Mouse (Mus musculus) limb, embryonic 14.5 days (tissue): Measurements from ENCODE around the gene 2610318N02Rik. TPM values are rescaled to one million over a fixed set of nuclear protein-coding genes. Genes with fewer than 3 reads are reported as not detected.

Source experiments
- ATAC-seq: fragments of 200-750 bp; cut with Nextera tagmentation; 2 replicates; pipeline ENCODE4 v1.8.0; 2017; ENCODE audit warnings: low read depth, moderate number of reproducible peaks, moderate TSS enrichment; ENCODE audit not compliant: low FRiP score
- DNase-seq: peaks from one replicate; pipeline ENCODE4 v3.0.0-alpha.2; 2015; ENCODE audit warnings: low spot score
- H3K27ac ChIP-seq: fragments of 300-500 bp; sonication (generic); replicated peaks from 2 replicates; pipeline ENCODE4 v1.5.1; 2014; ENCODE audit warnings: low read depth, mild to moderate bottlenecking, low read length, moderate library complexity, mixed read lengths
- H3K27me3 ChIP-seq: fragments of 300-500 bp; sonication (generic); 2 replicates; pipeline ENCODE4 v1.6.1; 2014; ENCODE audit warnings: low read length, mixed read lengths; ENCODE audit not compliant: control insufficient read depth, insufficient read depth
- H3K36me3 ChIP-seq: fragments of 300-500 bp; sonication (generic); 2 replicates; pipeline ENCODE4 v1.6.1; 2014; ENCODE audit warnings: mild to moderate bottlenecking, low read length, moderate library complexity, mixed read lengths; ENCODE audit not compliant: control insufficient read depth, insufficient read depth
- H3K4me1 ChIP-seq: fragments of 300-500 bp; sonication (generic); 2 replicates; pipeline ENCODE4 v1.6.1; 2014; ENCODE audit warnings: antibody characterized with exemption, low read length, mixed read lengths; ENCODE audit not compliant: control insufficient read depth, insufficient read depth
- H3K4me2 ChIP-seq: fragments of 300-500 bp; sonication (generic); replicated peaks from 2 replicates; pipeline ENCODE4 v1.6.1; 2014; ENCODE audit warnings: low read depth, mild to moderate bottlenecking, low read length, moderate library complexity; ENCODE audit not compliant: severe bottlenecking
- H3K4me3 ChIP-seq: fragments of 300-500 bp; sonication (generic); replicated peaks from 2 replicates; pipeline ENCODE4 v1.5.1; 2014; ENCODE audit warnings: low read length
- H3K9ac ChIP-seq: fragments of 300-500 bp; sonication (generic); 2 replicates; pipeline ENCODE4 v1.6.1; 2014; ENCODE audit warnings: mild to moderate bottlenecking, low read depth, low read length, moderate library complexity; ENCODE audit not compliant: severe bottlenecking
- H3K9me3 ChIP-seq: fragments of 300-500 bp; sonication (generic); 2 replicates; pipeline ENCODE4 v1.6.1; 2016; ENCODE audit warnings: low read length; ENCODE audit not compliant: control insufficient read depth
- POLR2A ChIP-seq: fragments of 200-500 bp; IDR thresholded peaks from 2 replicates; pipeline ENCODE4 v1.8.0; 2012; ENCODE audit warnings: inconsistent platforms, mild to moderate bottlenecking, moderate library complexity, borderline replicate concordance; ENCODE audit not compliant: insufficient read depth, insufficient read length; ENCODE audit errors: extremely low read depth
- WGBS: fragments of 180-500 bp; shearing (Covaris S2); extraction: QIAGEN DNeasy Blood & Tissue Kit; methylation state at CpG from one replicate; pipeline ENCODE4 v1.1.7; 2014; 5-methylcytosine and 5-hydroxymethylcytosine counted together
- polyA plus RNA-seq, 2 experiments: library from polyadenylated mRNA; depleted of rRNA in 1 of 2; stranded (reverse) in 1 of 2; unstranded in 1 of 2; fragments of >200 nt; fragmentation: Nextera tagmentation in 1 of 2; extraction: Ambion mirVana in 1 of 2; gene quantifications; 2 replicates each; pipeline versions ENCODE4 v1.2.1 to v1.2.3; 2012 to 2014

2610318N02Rik gene
- polyA plus RNA-seq, 2 experiments = 26.4 to 52.6 TPM

DNA sequence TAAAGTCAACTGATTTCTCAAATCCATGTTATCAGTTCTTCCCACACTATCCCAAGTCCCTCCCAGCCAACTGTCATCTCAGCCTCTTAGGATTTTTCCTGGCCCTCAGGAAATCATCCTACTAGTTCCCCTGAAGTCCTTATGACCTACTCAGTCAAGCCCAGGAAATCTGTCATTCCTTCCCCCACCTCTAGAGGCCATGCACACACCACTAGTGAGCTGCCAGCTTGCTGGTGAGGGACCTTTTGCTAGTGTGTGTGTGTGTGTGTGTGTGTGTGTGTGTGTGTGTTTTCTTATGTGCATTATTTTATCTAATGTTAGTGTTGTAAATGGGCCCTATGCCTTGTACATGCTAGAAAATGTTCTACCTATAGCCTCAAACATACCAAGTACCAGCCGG lies 2.3 kb upstream of the 2610318N02Rik start:
- Histone ChIP-seq H3K27me3 (no peaks in the 10 kb centered on the region), H3K36me3 (0 out of 2 replicates have a peak, but pooled peaks cover 3% of the 10 kb centered on the region), H3K9me3 (no peaks in the 10 kb centered on the region), H3K4me2 (no peak overlapping the region), H3K9ac (no peak overlapping the region), H3K4me3 (no peak overlapping the region), H3K4me1 (peaks cover 20% of the 10 kb centered on the region), H3K27ac (no peak overlapping the region)
- DNase-seq (peak; percentile 25), ATAC-seq (no peak)
- 100% methylated on average over 1 of the region's 1 CpGs for WGBS
- no peak for TF ChIP-seq POLR2A

DNA sequence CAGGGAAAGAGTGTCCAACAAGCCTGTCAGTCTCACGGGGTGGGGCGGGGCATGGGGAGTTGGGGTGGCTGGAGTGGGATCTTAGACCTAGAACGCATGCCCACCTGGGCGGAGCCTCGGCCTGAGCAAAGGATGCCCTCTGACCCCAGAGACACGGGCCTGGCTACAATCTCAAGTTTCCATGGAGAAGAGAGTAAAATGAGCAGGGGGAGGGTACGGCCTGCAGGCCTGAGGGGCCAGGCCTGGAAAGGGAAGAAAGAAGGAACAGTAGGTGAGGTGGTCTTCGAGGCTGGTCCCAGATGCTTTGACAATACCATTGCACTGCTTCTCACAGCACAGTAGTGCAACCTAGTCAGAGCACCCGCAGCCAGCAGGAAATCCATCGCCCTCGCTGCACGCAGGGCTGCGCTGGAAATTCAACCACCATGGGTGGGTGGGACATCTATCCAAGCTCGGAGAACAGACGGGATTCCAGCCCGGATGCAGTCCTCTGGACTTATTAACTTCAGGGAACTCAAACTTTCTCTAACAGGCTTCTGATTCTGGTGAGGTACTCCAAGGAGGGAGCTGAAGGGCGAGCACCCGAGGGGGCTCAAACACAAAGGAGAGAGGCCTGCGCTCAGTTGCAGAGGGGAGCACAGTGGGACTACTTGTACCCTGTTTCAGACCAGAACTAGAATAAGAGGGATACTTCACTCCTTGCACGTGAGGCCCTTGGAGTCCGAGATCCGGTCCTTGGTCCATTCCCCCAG lies 672 bp downstream of the 2610318N02Rik start:
- Histone ChIP-seq H3K27ac (peak overlapping the region; percentile 16; the same call in 1 of the 2 replicates), H3K27me3 (no peaks in the 10 kb centered on the region), H3K4me3 (peak overlapping the region; percentile 39), H3K9ac (peak overlapping the region; percentile 55), H3K9me3 (no peaks in the 10 kb centered on the region), H3K4me2 (peak overlapping the region; percentile 53), H3K4me1 (peaks cover 15% of the 10 kb centered on the region), H3K36me3 (peaks cover 24% of the 10 kb centered on the region)
- ATAC-seq (peak; percentile 17; the same call in 1 of the 2 replicates), DNase-seq (peak; percentile 12)
- TF ChIP-seq POLR2A = no peak
- WGBS = 3% methylated on average over 22 of the region's 22 CpGs

- Histone ChIP-seq H3K27me3 (no peaks in the 10 kb centered on the region), H3K27ac (no peak overlapping the region), H3K4me3 (no peak overlapping the region), H3K4me1 (peaks cover 15% of the 10 kb centered on the region), H3K9me3 (no peaks in the 10 kb centered on the region), H3K4me2 (no peak overlapping the region), H3K9ac (no peak overlapping the region), H3K36me3 (peaks cover 39% of the 10 kb centered on the region)
- WGBS = 79% methylated on average over 14 of the region's 14 CpGs
- DNase-seq = no peak
- no peak for ATAC-seq
- no peak for TF ChIP-seq POLR2A
Observed at GRCm38 (mm10) chr16:17121569-17121968, 3.4 kb downstream of the 2610318N02Rik start.

GRCm38 (mm10) chr16:17117309-17117799 lies 7.6 kb downstream of the 2610318N02Rik start:
- H3K9ac ChIP-seq = no peak overlapping the region
- TF ChIP-seq POLR2A = no peak
- DNase-seq (no peak), ATAC-seq (no peak)
- H3K27ac ChIP-seq = no peak overlapping the region
- H3K4me2 ChIP-seq = no peak overlapping the region
- no peak overlapping the region for H3K4me3 ChIP-seq
- H3K4me1 ChIP-seq = no peaks in the 10 kb centered on the region
- H3K9me3 ChIP-seq = no peaks in the 10 kb centered on the region
- 91% methylated on average over 5 of the region's 5 CpGs for WGBS
- peaks cover 60% of the 10 kb centered on the region for H3K36me3 ChIP-seq
- H3K27me3 ChIP-seq = no peaks in the 10 kb centered on the region

- Histone ChIP-seq H3K4me3 (peak within 1 kb of the TSS; percentile 86), H3K9me3 (no peaks in the 10 kb centered on the region), H3K9ac (peak within 1 kb of the TSS; percentile 75), H3K4me2 (peak within 1 kb of the TSS; percentile 58), H3K27me3 (no peaks in the 10 kb centered on the region), H3K36me3 (peaks cover 38% of the 10 kb centered on the region), H3K4me1 (peaks cover 7% of the 10 kb centered on the region; the same call in 1 of the 2 replicates), H3K27ac (peak within 1 kb of the TSS; percentile 35; the same call in 1 of the 2 replicates)
- DNase-seq (peak; percentile 85), ATAC-seq (peak; percentile 87)
- TF ChIP-seq POLR2A = peak; percentile 54; the same call in 1 of the 2 replicates
- WGBS = 11% methylated on average over 38 of the region's 38 CpGs
Observed at GRCm38 (mm10) chr16:17110771-17111743, 13.9 kb downstream of the 2610318N02Rik start, which contains the start of gene Ppil2. Ppil2 (minus strand) TSS chr16:17111257.
